Mouse (Mus musculus) liver, adult 2 months (tissue): ENCODE results near the gene Zfp37.

Source experiments
- CTCF ChIP-seq: fragments of 200-500 bp; IDR thresholded peaks from 2 replicates; pipeline ENCODE4 v1.5.1; 2011; ENCODE audit warnings: low read depth, low read length, control low read depth
- POLR2A ChIP-seq: fragments of 200-500 bp; IDR thresholded peaks from 2 replicates; pipeline ENCODE4 v1.6.1; 2011; ENCODE audit warnings: low read length, control low read depth; ENCODE audit not compliant: insufficient read depth; ENCODE audit errors: extremely low read depth

- TF ChIP-seq POLR2A (no peak), CTCF (peak; percentile 44; the same call in 1 of the 2 replicates)
These were observed 1.4 kb downstream of the Zfp37 start for GRCm38 (mm10) chr4:62229448-62229847.
